Mouse (Mus musculus) kidney, postnatal 0 days (tissue): Measurements from ENCODE around the gene Grap2. TPM values are rescaled to one million over a fixed set of nuclear protein-coding genes. Genes with fewer than 3 reads are reported as not detected.
A peak's percentile ranks its signal among the peaks of the same experiment; 100 is the strongest.

Experiments
- ATAC-seq: fragments of 200-750 bp; cut with Nextera tagmentation; replicated peaks from 2 replicates; pipeline ENCODE4 v1.8.0; 2017; ENCODE audit warnings: low read depth, moderate number of reproducible peaks, moderate TSS enrichment, moderate library complexity; ENCODE audit not compliant: low FRiP score
- DNase-seq: peaks from one replicate; pipeline ENCODE4 v3.0.0-alpha.2; 2016; ENCODE audit warnings: low spot score
- H3K27ac ChIP-seq: fragments of 300-500 bp; sonication (generic); 2 replicates; pipeline ENCODE4 v1.5.1; 2014; ENCODE audit warnings: mild to moderate bottlenecking
- H3K27me3 ChIP-seq: fragments of 300-500 bp; sonication (generic); 2 replicates; pipeline ENCODE4 v1.6.1; 2014; ENCODE audit warnings: low read length, mixed read lengths; ENCODE audit not compliant: insufficient read depth
- H3K36me3 ChIP-seq: fragments of 300-500 bp; sonication (generic); 2 replicates; pipeline ENCODE4 v1.6.1; 2014; ENCODE audit warnings: low read length, mixed read lengths; ENCODE audit not compliant: insufficient read depth
- H3K4me1 ChIP-seq: fragments of 300-500 bp; sonication (generic); replicated peaks from 2 replicates; pipeline ENCODE4 v1.6.1; 2014; ENCODE audit warnings: antibody characterized with exemption, low read length, mixed read lengths; ENCODE audit not compliant: insufficient read depth
- H3K4me2 ChIP-seq: fragments of 300-500 bp; sonication (generic); 2 replicates; pipeline ENCODE4 v1.6.1; 2014; ENCODE audit warnings: mild to moderate bottlenecking, low read length, moderate library complexity, mixed read lengths
- H3K4me3 ChIP-seq: fragments of 300-500 bp; sonication (generic); replicated peaks from 2 replicates; pipeline ENCODE4 v1.5.1; 2014; ENCODE audit warnings: low read depth, low read length
- H3K9ac ChIP-seq: fragments of 300-500 bp; sonication (generic); 2 replicates; pipeline ENCODE4 v1.6.1; 2014; ENCODE audit warnings: low read depth, low read length
- H3K9me3 ChIP-seq: fragments of 300-500 bp; sonication (generic); replicated peaks from 2 replicates; pipeline ENCODE4 v1.6.1; 2016; ENCODE audit warnings: low read length, inconsistent platforms, mixed read lengths
- CTCF ChIP-seq: IDR thresholded peaks from 2 replicates; pipeline ENCODE4 v1.5.1; 2016; ENCODE audit warnings: antibody characterized with exemption, low read depth, mild to moderate bottlenecking, moderate library complexity
- WGBS: fragments of 180-500 bp; shearing (Covaris S2); extraction: QIAGEN DNeasy Blood & Tissue Kit; methylation state at CpG from one replicate; pipeline ENCODE4 v1.1.7; 2014; 5-methylcytosine and 5-hydroxymethylcytosine counted together
- polyA plus RNA-seq: library from polyadenylated mRNA; unstranded; fragments of >200 nt; fragmentation: Nextera tagmentation; extraction: Ambion mirVana; gene quantifications from 2 replicates; pipeline ENCODE4 v1.2.1, GENCODE M21; 2015

Gene Grap2
- polyA plus RNA-seq, 1 experiment from 2014 or later: 0.09 TPM

DNA sequence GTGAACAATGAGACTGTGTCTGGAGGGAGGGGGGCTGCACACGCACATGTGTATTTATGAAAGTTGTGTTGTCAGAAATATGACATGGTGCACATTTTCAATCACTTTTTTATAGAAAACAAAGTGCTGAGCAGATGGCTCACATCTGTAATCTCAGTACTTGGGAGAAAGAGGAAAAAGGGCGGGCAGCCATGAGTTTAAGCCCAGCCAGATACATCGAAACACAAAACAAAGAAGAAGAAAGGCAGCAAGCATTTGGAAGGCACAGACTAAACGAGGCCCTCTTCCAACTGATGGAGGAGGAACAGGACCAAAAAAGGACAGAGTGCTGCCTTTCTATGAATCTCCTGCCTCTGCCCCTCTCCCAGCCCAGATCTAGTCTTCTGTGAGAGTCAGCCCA, 88.6 kb downstream of the Grap2 start:
- Histone ChIP-seq H3K4me1 (no peaks in the 10 kb centered on the region), H3K9me3 (no peaks in the 10 kb centered on the region), H3K4me3 (no peak overlapping the region), H3K9ac (no peak overlapping the region), H3K27ac (no peak overlapping the region), H3K36me3 (no peaks in the 10 kb centered on the region), H3K27me3 (no peaks in the 10 kb centered on the region), H3K4me2 (no peak overlapping the region)
- no peak for TF ChIP-seq CTCF
- ATAC-seq: no peak
- no peak for DNase-seq
- WGBS: 65% methylated on average over 4 of the region's 4 CpGs

GRCm38 (mm10) chr15:80664444-80664843, 92.0 kb downstream of the Grap2 start:
- Histone ChIP-seq H3K9ac (no peak overlapping the region), H3K36me3 (no peaks in the 10 kb centered on the region), H3K27ac (no peak overlapping the region), H3K9me3 (no peaks in the 10 kb centered on the region), H3K4me2 (no peak overlapping the region), H3K4me3 (no peak overlapping the region), H3K4me1 (no peaks in the 10 kb centered on the region), H3K27me3 (no peaks in the 10 kb centered on the region)
- DNase-seq (no peak), ATAC-seq (no peak)
- no peak for TF ChIP-seq CTCF
- WGBS: 58% methylated on average over 4 of the region's 4 CpGs

DNA sequence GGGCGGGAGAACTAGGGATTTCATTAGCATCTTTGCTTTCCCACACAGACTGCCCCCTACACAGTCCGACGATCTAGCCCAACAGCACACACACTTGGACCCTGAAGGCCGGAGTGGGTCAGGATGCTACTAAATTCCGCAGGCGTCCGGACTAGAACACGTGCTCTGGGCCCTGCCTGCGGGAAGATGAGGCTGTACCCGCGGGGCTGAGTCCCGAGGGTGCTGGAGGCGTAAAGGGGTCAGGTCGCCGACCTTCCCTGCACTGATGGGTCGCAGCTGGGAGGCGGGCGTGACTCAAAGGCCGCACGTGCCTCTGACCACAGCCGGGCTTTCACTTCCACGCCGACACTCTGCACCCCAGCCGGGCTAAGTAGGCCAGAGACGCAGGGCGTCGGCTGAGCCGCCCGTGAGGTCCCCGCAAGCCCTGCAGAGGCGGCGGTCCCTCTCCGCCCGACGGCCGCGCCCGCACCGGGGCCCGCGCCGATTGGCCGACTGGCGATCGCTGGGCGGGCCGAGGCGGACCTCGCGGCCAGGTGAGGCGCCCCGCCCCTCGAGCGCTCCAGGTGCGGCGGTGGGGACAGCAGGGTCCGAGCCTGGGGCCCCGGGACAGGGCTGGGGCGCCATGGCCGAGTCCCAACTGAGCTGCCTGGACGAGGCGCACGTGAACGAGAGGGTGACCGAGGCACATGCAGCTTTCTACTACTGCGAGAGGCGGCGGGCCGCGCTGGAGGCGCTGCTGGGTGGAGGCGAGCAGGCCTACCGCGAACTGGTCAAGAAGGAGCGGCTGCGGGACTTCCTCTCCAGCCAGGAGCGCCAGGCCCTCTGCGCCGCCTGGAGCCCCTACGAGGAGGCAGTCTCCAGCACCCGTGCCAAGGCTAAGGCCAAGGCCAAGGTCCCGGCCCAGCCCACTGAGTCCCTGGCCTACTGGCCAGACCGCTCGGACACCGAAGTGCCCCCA, 99.2 kb downstream of the Grap2 start, which contains the start of gene Fam83f:
Gene Fam83f (plus strand): TSS at position 553 of the 958 bp plus-strand sequence.
- Histone ChIP-seq H3K9me3 (no peaks in the 10 kb centered on the region), H3K9ac (peak within 1 kb of the TSS; percentile 57), H3K36me3 (no peaks in the 10 kb centered on the region), H3K4me2 (peak within 1 kb of the TSS; percentile 65), H3K27ac (no peak within 1 kb of the TSS), H3K27me3 (no peaks in the 10 kb centered on the region), H3K4me3 (peak within 1 kb of the TSS; percentile 37), H3K4me1 (0 out of 2 replicates have a peak, but pooled peaks cover 9% of the 10 kb centered on the region)
- DNase-seq (peak; percentile 34), ATAC-seq (peak; percentile 80)
- 6% methylated on average over 85 of the region's 85 CpGs for WGBS
- no peak for TF ChIP-seq CTCF

DNA sequence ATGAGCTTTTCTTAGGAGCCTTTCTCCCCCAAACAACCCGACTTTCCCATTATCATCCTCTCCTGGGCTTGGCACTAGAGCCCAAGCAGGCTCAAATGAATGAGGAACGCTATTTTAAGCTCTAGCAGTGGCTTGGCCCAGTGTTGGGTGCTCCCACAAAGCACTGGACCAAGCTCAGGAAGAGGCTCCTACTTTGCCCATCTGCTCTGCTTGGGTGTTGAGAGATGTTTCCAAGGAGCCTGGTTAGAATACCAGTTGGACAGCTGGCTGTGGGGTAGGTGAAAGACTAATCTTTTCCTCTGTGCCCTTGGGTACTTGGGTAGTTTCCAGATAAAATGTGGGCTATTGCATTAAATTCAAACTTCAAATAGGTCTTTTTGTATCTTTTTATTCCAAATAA, 100.4 kb downstream of the Grap2 start:
- no peaks in the 10 kb centered on the region for H3K27me3 ChIP-seq
- WGBS: 67% methylated on average over 2 of the region's 2 CpGs
- H3K9ac ChIP-seq: no peak overlapping the region
- TF ChIP-seq CTCF: no peak
- no peak overlapping the region for H3K27ac ChIP-seq
- ATAC-seq (no peak), DNase-seq (no peak)
- 0 out of 2 replicates have a peak, but pooled peaks cover 9% of the 10 kb centered on the region for H3K4me1 ChIP-seq
- H3K9me3 ChIP-seq: no peaks in the 10 kb centered on the region
- no peak overlapping the region for H3K4me3 ChIP-seq
- peak overlapping the region; percentile 65; the same call in 1 of the 2 replicates for H3K4me2 ChIP-seq
- H3K36me3 ChIP-seq: no peaks in the 10 kb centered on the region

GRCm38 (mm10) chr15:80673337-80674095, 101.1 kb downstream of the Grap2 start:
- no peaks in the 10 kb centered on the region for H3K27me3 ChIP-seq
- no peak overlapping the region; the same call in 1 of the 2 replicates for H3K4me2 ChIP-seq
- ATAC-seq: no peak
- H3K36me3 ChIP-seq: no peaks in the 10 kb centered on the region
- H3K9me3 ChIP-seq: no peaks in the 10 kb centered on the region
- H3K4me3 ChIP-seq: no peak overlapping the region
- no peak for TF ChIP-seq CTCF
- H3K27ac ChIP-seq: no peak overlapping the region
- H3K9ac ChIP-seq: no peak overlapping the region
- 0 out of 2 replicates have a peak, but pooled peaks cover 9% of the 10 kb centered on the region for H3K4me1 ChIP-seq
- whole genome bisulfite sequencing: 70% methylated on average over 4 of the region's 4 CpGs
- DNase-seq: no peak

DNA sequence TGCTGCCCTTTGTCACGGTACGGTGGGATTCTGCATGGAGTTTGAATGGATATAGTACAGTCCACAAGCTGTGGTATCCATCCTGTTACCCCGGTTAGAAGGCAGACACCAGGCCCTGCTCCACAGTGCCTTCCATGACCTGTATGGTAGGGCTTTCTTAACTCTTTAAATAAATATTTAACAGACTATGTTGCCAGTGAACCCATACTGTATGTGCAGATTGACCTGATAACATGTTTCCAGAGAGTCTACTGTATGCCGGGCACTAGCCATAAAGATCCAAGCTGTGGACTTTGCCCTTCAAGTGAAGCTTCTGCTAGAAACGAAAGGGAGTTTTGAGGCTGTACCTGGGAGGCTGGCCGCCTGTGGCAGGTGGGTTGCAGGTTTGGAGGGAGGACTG, 102.3 kb downstream of the Grap2 start:
- WGBS: 66% methylated on average over 6 of the region's 6 CpGs
- Histone ChIP-seq H3K4me1 (0 out of 2 replicates have a peak, but pooled peaks cover 12% of the 10 kb centered on the region), H3K27ac (0 out of 2 replicates have a peak overlapping the region, but pooled peaks have one; percentile 31), H3K9me3 (no peaks in the 10 kb centered on the region), H3K36me3 (no peaks in the 10 kb centered on the region), H3K4me2 (no peak overlapping the region), H3K9ac (no peak overlapping the region), H3K4me3 (no peak overlapping the region), H3K27me3 (no peaks in the 10 kb centered on the region)
- no peak for ATAC-seq
- no peak for TF ChIP-seq CTCF
- no peak for DNase-seq
